Mouse (Mus musculus): Measurements from ENCODE around the gene Prdm11.

DNA sequence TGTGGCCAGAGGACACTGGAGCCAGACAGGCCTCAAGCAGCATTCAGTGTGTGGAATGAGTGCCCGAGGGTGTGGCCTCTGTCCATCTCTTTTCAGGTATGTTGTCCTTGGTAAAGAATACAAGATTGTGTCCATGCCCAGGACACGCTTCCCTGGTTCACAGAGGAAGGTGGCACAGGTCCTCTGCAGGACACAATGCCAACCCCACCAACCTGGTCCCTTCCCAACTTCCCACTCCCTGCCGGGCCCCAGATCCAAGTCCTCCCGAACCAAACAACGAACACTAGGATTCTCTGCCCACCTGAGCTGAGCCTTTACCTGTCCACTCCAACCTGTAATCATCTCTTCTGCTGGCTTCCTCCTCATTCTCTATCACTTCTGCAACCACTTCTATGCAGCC is 6.3 kb downstream of the Prdm11 start:
- no peak for TF ChIP-seq CTCF (IDR thresholded peaks at IDR 0.05; ENCODE audit: low read depth)
- no peak for TF ChIP-seq EP300 (IDR thresholded peaks at IDR 0.05; ENCODE audit: low read depth)

All from liver, postnatal 0 days (tissue).